Mouse (Mus musculus): ENCODE data around the gene Cnksr3. TPM values are rescaled to one million over a fixed set of nuclear protein-coding genes. Genes with fewer than 3 reads are reported as not detected.
A peak's percentile ranks its signal among the peaks of the same experiment; 100 is the strongest.

Cnksr3 gene
- polyA plus RNA-seq, 1 experiment from 2014 or later, result 7.4 TPM

DNA sequence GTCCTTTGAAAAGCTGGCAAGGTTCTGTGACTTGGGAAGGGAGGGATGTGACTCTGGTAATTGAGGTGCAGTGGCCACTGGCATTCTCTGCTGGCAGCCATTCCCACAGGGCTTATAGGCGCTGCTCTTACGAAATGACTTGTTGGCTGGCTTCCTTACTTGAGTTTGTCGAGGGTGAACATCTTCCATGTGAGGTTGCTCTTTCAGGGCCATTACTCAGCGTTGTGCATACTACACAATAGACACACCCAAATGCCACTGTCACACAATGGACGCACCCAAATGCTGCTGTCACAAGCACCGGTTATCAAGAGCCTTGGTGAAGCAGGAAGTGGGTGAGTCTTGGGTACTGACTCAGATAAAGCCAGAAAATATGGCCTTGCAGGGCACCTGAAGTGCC, 22.8 kb downstream of the Cnksr3 start:
- ATAC-seq, result peak; percentile 69
- 0 out of 2 replicates have a peak overlapping the region, but pooled peaks have one; percentile 2 for H3K27ac ChIP-seq (ENCODE audit: low read length)
- DNase-seq (ENCODE audit: low spot score), result peak; percentile 53
- H3K9ac ChIP-seq (replicated peaks; ENCODE audit: low read depth), result no peak overlapping the region
- 43% methylated on average over 6 of the region's 6 CpGs for WGBS
- H3K4me2 ChIP-seq (replicated peaks; ENCODE audit: low read depth, low read length), result no peak overlapping the region
- H3K4me3 ChIP-seq (ENCODE audit: low read depth, low read length), result no peak overlapping the region
- H3K36me3 ChIP-seq (ENCODE audit: insufficient read depth, low read length), result no peaks in the 10 kb centered on the region
- H3K9me3 ChIP-seq (ENCODE audit: low read length), result no peaks in the 10 kb centered on the region
- H3K27me3 ChIP-seq (replicated peaks; ENCODE audit: insufficient read depth, low read length), result no peaks in the 10 kb centered on the region
- H3K4me1 ChIP-seq (ENCODE audit: insufficient read depth, low read depth, low read length), result peaks cover 10% of the 10 kb centered on the region; the same call in 1 of the 2 replicates
- no peak for TF ChIP-seq CTCF (IDR thresholded peaks at IDR 0.05)
- TF ChIP-seq EP300 (IDR thresholded peaks at IDR 0.05), result no peak; the same call in 1 of the 2 replicates

DNA sequence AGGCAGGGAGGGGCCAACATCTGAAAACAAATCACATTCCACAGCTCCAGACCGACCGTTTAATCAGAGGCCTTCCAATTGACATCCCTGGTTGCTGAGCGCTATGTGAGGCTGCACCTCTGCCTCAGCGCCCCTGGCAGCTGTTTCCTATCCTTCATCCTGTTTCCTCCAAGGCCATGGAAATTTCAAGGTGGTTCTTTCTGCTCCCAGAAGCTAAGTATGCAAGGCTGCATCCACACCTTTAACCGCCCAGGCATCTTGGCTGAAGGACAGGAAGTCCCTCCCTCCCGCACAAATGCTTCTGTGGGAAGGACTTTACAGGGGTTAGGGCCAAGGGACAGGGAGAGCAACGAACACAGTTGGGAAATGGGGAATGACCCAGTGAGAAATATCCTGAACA, 24.2 kb downstream of the Cnksr3 start:
- peak; percentile 46 for ATAC-seq
- no peak for TF ChIP-seq EP300 (IDR thresholded peaks at IDR 0.05)
- no peak for TF ChIP-seq CTCF (IDR thresholded peaks at IDR 0.05)
- Histone ChIP-seq H3K4me2 (replicated peaks; ENCODE audit: low read depth, low read length) (no peak overlapping the region), H3K27me3 (replicated peaks; ENCODE audit: insufficient read depth, low read length) (no peaks in the 10 kb centered on the region), H3K4me3 (ENCODE audit: low read depth, low read length) (no peak overlapping the region), H3K9ac (replicated peaks; ENCODE audit: low read depth) (no peak overlapping the region), H3K36me3 (ENCODE audit: insufficient read depth, low read length) (no peaks in the 10 kb centered on the region), H3K4me1 (ENCODE audit: insufficient read depth, low read depth, low read length) (peaks cover 20% of the 10 kb centered on the region; the same call in 1 of the 2 replicates), H3K27ac (ENCODE audit: low read length) (no peak overlapping the region), H3K9me3 (ENCODE audit: low read length) (no peaks in the 10 kb centered on the region)
- 26% methylated on average over 7 of the region's 7 CpGs for WGBS
- peak; percentile 13 for DNase-seq (ENCODE audit: low spot score)

DNA sequence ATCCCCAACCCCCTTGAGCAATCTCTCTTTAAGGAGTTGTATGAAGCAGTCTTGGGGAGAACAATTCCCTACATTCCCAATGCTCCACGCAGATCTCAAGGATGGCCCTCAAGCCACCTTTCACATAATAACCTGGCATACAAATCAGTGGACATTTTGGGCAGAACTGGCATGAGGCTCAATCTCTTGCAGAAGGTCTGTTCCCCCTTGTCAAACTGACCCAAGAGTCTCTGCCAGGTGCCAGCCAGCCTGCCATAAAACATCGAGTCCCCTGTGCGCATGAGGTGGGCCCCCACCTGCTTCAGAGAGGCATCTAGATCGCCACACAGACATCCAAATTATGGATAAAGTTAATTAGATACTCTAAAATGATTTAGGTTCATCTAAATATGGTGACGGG, 25.0 kb downstream of the Cnksr3 start:
- TF ChIP-seq EP300 (IDR thresholded peaks at IDR 0.05), result no peak
- TF ChIP-seq CTCF (IDR thresholded peaks at IDR 0.05), result no peak
- DNase-seq (ENCODE audit: low spot score) (no peak), ATAC-seq (no peak)
- Histone ChIP-seq H3K4me3 (ENCODE audit: low read depth, low read length) (no peak overlapping the region), H3K4me2 (replicated peaks; ENCODE audit: low read depth, low read length) (no peak overlapping the region), H3K27ac (ENCODE audit: low read length) (no peak overlapping the region), H3K9me3 (ENCODE audit: low read length) (no peaks in the 10 kb centered on the region), H3K36me3 (ENCODE audit: insufficient read depth, low read length) (no peaks in the 10 kb centered on the region), H3K27me3 (replicated peaks; ENCODE audit: insufficient read depth, low read length) (no peaks in the 10 kb centered on the region), H3K4me1 (ENCODE audit: insufficient read depth, low read depth, low read length) (peaks cover 27% of the 10 kb centered on the region; the same call in 1 of the 2 replicates), H3K9ac (replicated peaks; ENCODE audit: low read depth) (no peak overlapping the region)
- 92% methylated on average over 5 of the region's 5 CpGs for WGBS

DNA sequence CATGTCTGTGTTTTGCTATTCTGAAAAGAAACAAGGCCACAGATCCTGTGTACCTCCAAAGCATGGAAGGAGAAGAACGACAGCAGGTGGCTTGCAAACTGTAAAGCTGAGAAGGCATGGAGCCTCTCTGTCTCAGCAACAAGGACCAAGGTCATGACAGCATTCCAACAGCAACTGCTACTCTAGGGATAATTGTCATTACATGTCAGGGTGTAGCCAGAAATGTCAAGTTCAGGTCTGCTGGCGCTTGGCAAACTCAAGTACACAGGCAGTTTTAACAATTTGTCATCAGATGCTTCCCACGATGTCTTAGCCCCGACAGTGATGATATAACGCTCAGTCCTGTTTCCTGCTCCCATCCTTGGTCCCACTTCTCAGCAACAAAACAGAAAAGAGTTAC, 26.0 kb downstream of the Cnksr3 start:
- H3K27ac ChIP-seq (ENCODE audit: low read length), result no peak overlapping the region
- 84% methylated on average over 5 of the region's 5 CpGs for WGBS
- no peaks in the 10 kb centered on the region for H3K9me3 ChIP-seq (ENCODE audit: low read length)
- no peak for TF ChIP-seq CTCF (IDR thresholded peaks at IDR 0.05)
- no peak for TF ChIP-seq EP300 (IDR thresholded peaks at IDR 0.05)
- no peaks in the 10 kb centered on the region for H3K27me3 ChIP-seq (replicated peaks; ENCODE audit: insufficient read depth, low read length)
- H3K4me3 ChIP-seq (ENCODE audit: low read depth, low read length), result no peak overlapping the region
- H3K4me2 ChIP-seq (replicated peaks; ENCODE audit: low read depth, low read length), result no peak overlapping the region
- H3K36me3 ChIP-seq (ENCODE audit: insufficient read depth, low read length), result no peaks in the 10 kb centered on the region
- DNase-seq (ENCODE audit: low spot score) (no peak), ATAC-seq (no peak)
- H3K4me1 ChIP-seq (ENCODE audit: insufficient read depth, low read depth, low read length), result peaks cover 27% of the 10 kb centered on the region; the same call in 1 of the 2 replicates
- no peak overlapping the region for H3K9ac ChIP-seq (replicated peaks; ENCODE audit: low read depth)

DNA sequence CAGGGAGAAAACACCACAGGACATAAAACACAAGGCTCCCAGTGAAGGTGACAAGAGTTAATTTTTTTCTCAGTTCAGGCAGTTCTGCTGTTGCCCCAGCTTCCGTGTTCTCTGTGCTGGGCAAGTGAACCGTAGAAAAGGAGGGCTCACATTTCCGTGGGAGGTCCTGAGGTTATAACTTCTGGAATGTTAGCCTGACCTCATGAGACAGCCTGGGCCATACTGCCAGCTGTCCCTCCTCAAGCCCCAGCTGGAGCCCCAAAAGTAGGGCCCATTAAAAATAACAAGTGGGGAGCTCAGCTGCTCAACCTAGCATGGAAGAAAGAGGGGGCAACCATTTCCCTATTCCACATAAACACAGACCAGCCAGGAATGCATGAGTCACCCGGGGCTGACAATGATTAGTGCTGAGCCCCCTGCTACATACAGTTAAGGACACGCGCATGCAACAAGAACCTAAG, 28.8 kb downstream of the Cnksr3 start:
- 5% methylated on average over 6 of the region's 6 CpGs for WGBS
- Histone ChIP-seq H3K36me3 (ENCODE audit: insufficient read depth, low read length) (no peaks in the 10 kb centered on the region), H3K9me3 (ENCODE audit: low read length) (no peaks in the 10 kb centered on the region), H3K4me1 (ENCODE audit: insufficient read depth, low read depth, low read length) (peaks cover 22% of the 10 kb centered on the region; the same call in 1 of the 2 replicates), H3K9ac (replicated peaks; ENCODE audit: low read depth) (no peak overlapping the region), H3K27ac (ENCODE audit: low read length) (0 out of 2 replicates have a peak overlapping the region, but pooled peaks have one; percentile 47), H3K4me3 (ENCODE audit: low read depth, low read length) (no peak overlapping the region), H3K27me3 (replicated peaks; ENCODE audit: insufficient read depth, low read length) (no peaks in the 10 kb centered on the region), H3K4me2 (replicated peaks; ENCODE audit: low read depth, low read length) (0 out of 2 replicates have a peak overlapping the region, but pooled peaks have one; percentile 3)
- no peak for TF ChIP-seq EP300 (IDR thresholded peaks at IDR 0.05)
- no peak for TF ChIP-seq CTCF (IDR thresholded peaks at IDR 0.05)
- peak; percentile 73 for ATAC-seq
- peak; percentile 59 for DNase-seq (ENCODE audit: low spot score)

DNA sequence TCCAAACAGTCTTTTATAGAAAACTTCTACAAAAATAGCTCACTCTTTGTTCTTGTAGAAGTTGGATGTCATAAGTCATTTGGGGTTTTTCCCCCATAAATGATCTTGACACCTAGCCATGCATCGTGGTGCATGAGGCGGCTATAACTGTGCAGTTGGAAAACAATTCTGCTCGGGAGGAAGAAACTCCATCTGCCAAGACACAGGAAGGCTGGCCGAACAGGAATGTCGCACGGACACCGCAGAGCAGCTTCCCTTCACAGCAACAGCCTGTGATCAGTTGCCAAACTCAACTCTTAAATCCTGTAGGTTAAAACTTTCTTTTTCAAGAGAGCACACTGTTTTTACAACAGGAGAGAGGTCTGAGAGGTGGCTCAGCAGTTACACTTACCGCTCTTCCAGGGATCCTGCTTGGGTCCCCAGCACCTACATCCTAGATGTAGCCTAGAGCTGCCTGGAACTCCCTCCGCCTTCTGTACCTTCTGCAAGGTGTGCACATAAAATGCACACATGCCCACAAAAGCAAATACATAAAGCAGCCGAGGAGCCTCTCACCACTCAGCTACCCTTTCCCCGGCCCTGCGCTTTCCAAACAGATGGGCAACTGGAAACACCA, 29.4 kb downstream of the Cnksr3 start:
- no peak overlapping the region for H3K4me3 ChIP-seq (ENCODE audit: low read depth, low read length)
- DNase-seq (ENCODE audit: low spot score), result no peak
- ATAC-seq, result no peak; the same call in 1 of the 2 replicates
- H3K27me3 ChIP-seq (replicated peaks; ENCODE audit: insufficient read depth, low read length), result no peaks in the 10 kb centered on the region
- H3K36me3 ChIP-seq (ENCODE audit: insufficient read depth, low read length), result no peaks in the 10 kb centered on the region
- H3K4me2 ChIP-seq (replicated peaks; ENCODE audit: low read depth, low read length), result 0 out of 2 replicates have a peak overlapping the region, but pooled peaks have one; percentile 3
- H3K4me1 ChIP-seq (ENCODE audit: insufficient read depth, low read depth, low read length), result peaks cover 18% of the 10 kb centered on the region; the same call in 1 of the 2 replicates
- H3K27ac ChIP-seq (ENCODE audit: low read length), result peak overlapping the region; percentile 47; the same call in 1 of the 2 replicates
- TF ChIP-seq CTCF (IDR thresholded peaks at IDR 0.05) (no peak), EP300 (IDR thresholded peaks at IDR 0.05) (no peak)
- H3K9me3 ChIP-seq (ENCODE audit: low read length), result no peaks in the 10 kb centered on the region
- H3K9ac ChIP-seq (replicated peaks; ENCODE audit: low read depth), result no peak overlapping the region
- WGBS, result 32% methylated on average over 12 of the region's 12 CpGs

Data from lung, postnatal 0 days (tissue).